Mouse (Mus musculus) kidney, embryonic 16.5 days (tissue): ENCODE data around the gene Tcf19. TPM values are rescaled to one million over a fixed set of nuclear protein-coding genes. Genes with fewer than 3 reads are reported as not detected.

Source experiments
- ATAC-seq: fragments of 200-750 bp; cut with Nextera tagmentation; 2 replicates; pipeline ENCODE4 v1.8.0; 2017; ENCODE audit warnings: moderate TSS enrichment; ENCODE audit not compliant: low FRiP score, low TSS enrichment
- H3K27ac ChIP-seq: fragments of 300-500 bp; sonication (generic); 2 replicates; pipeline ENCODE4 v1.5.1; 2014; ENCODE audit warnings: low read length
- H3K27me3 ChIP-seq: fragments of 300-500 bp; sonication (generic); 2 replicates; pipeline ENCODE4 v1.6.1; 2014; ENCODE audit warnings: low read length, control low read depth, mixed read lengths; ENCODE audit not compliant: insufficient read depth
- H3K36me3 ChIP-seq: fragments of 300-500 bp; sonication (generic); 2 replicates; pipeline ENCODE4 v1.6.1; 2014; ENCODE audit warnings: low read length, control low read depth, mixed read lengths; ENCODE audit not compliant: insufficient read depth
- H3K4me1 ChIP-seq: fragments of 300-500 bp; sonication (generic); 2 replicates; pipeline ENCODE4 v1.6.1; 2014; ENCODE audit warnings: low read length, control low read depth, mixed read lengths; ENCODE audit not compliant: insufficient read depth
- H3K4me2 ChIP-seq: fragments of 300-500 bp; sonication (generic); replicated peaks from 2 replicates; pipeline ENCODE4 v1.6.1; 2014; ENCODE audit warnings: low read depth, low read length
- H3K4me3 ChIP-seq: fragments of 300-500 bp; sonication (generic); 2 replicates; pipeline ENCODE4 v1.5.1; 2014; ENCODE audit warnings: mild to moderate bottlenecking, low read length
- H3K9ac ChIP-seq: fragments of 300-500 bp; sonication (generic); replicated peaks from 2 replicates; pipeline ENCODE4 v1.6.1; 2014; ENCODE audit warnings: low read length
- H3K9me3 ChIP-seq: fragments of 300-500 bp; sonication (generic); 2 replicates; pipeline ENCODE4 v1.6.1; 2016; ENCODE audit warnings: low read length, control low read depth
- WGBS: fragments of 180-500 bp; shearing (Covaris S2); extraction: QIAGEN DNeasy Blood & Tissue Kit; methylation state at CpG from one replicate; pipeline ENCODE4 v1.1.7; 2014; 5-methylcytosine and 5-hydroxymethylcytosine counted together
- polyA plus RNA-seq: library from polyadenylated mRNA; unstranded; fragments of >200 nt; fragmentation: Nextera tagmentation; extraction: Ambion mirVana; gene quantifications from 2 replicates; pipeline ENCODE4 v1.2.1, GENCODE M21; 2015

The Tcf19 gene
- polyA plus RNA-seq, 1 experiment from 2014 or later = 72.9 TPM

- no peak overlapping the region for H3K9ac ChIP-seq
- ATAC-seq = no peak
- no peaks in the 10 kb centered on the region for H3K27me3 ChIP-seq
- H3K9me3 ChIP-seq = no peaks in the 10 kb centered on the region
- H3K27ac ChIP-seq = no peak overlapping the region
- H3K4me1 ChIP-seq = peaks cover 3% of the 10 kb centered on the region; the same call in 1 of the 2 replicates
- H3K36me3 ChIP-seq = no peaks in the 10 kb centered on the region
- H3K4me3 ChIP-seq = no peak overlapping the region
- H3K4me2 ChIP-seq = no peak overlapping the region
- 85% methylated on average over 4 of the region's 4 CpGs for WGBS
These were observed 20.8 kb upstream of the Tcf19 start for GRCm38 (mm10) chr17:35537421-35537820.

- Histone ChIP-seq H3K27me3 (no peaks in the 10 kb centered on the region), H3K4me2 (no peak overlapping the region), H3K27ac (no peak overlapping the region), H3K9ac (no peak overlapping the region), H3K36me3 (peaks cover 12% of the 10 kb centered on the region; the same call in 1 of the 2 replicates), H3K4me3 (no peak overlapping the region), H3K9me3 (no peaks in the 10 kb centered on the region), H3K4me1 (peaks cover 6% of the 10 kb centered on the region; the same call in 1 of the 2 replicates)
- peak; percentile 60 for ATAC-seq
- 9% methylated on average over 6 of the region's 6 CpGs for WGBS
These were observed 17.7 kb upstream of the Tcf19 start for GRCm38 (mm10) chr17:35534343-35534742.

GRCm38 (mm10) chr17:35532901-35533300, 16.3 kb upstream of the Tcf19 start, which contains the start of gene Psors1c2:
Psors1c2 (plus strand) TSS chr17:35533201.
- Histone ChIP-seq H3K4me1 (peaks cover 6% of the 10 kb centered on the region; the same call in 1 of the 2 replicates), H3K27me3 (no peaks in the 10 kb centered on the region), H3K4me3 (no peak within 1 kb of the TSS), H3K36me3 (peaks cover 25% of the 10 kb centered on the region), H3K4me2 (no peak within 1 kb of the TSS), H3K9ac (no peak within 1 kb of the TSS), H3K27ac (no peak within 1 kb of the TSS), H3K9me3 (no peaks in the 10 kb centered on the region)
- WGBS = 26% methylated on average over 7 of the region's 7 CpGs
- no peak for ATAC-seq

DNA sequence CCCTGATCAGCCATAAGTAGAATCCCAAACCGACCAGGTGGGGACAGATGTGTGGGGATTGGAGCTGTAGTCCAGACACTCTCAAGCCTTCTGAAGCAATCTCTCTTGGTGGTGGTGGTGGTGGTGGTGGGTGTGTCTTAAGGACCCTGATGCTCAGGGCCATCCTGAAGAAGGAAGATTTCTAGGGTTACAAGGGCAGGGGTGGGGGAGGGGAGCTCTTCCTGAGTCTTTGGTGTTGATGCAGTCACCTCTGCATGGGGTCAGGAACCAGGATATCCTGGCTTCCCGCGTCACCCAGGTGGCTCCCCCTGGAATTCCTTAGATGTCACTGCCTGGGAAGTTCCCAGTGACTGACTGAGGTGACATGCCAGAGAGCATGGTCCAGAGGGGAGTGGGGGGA, 15.7 kb upstream of the Tcf19 start:
- Histone ChIP-seq H3K4me2 (no peak overlapping the region), H3K27ac (no peak overlapping the region), H3K27me3 (no peaks in the 10 kb centered on the region), H3K9ac (no peak overlapping the region), H3K9me3 (no peaks in the 10 kb centered on the region), H3K4me3 (no peak overlapping the region), H3K4me1 (peaks cover 6% of the 10 kb centered on the region; the same call in 1 of the 2 replicates), H3K36me3 (peaks cover 27% of the 10 kb centered on the region)
- 10% methylated on average over 3 of the region's 3 CpGs for WGBS
- no peak for ATAC-seq

- no peak overlapping the region for H3K4me3 ChIP-seq
- no peak overlapping the region for H3K4me2 ChIP-seq
- H3K9ac ChIP-seq = no peak overlapping the region
- H3K4me1 ChIP-seq = no peaks in the 10 kb centered on the region
- H3K27me3 ChIP-seq = no peaks in the 10 kb centered on the region
- ATAC-seq = no peak
- peaks cover 44% of the 10 kb centered on the region for H3K36me3 ChIP-seq
- H3K27ac ChIP-seq = no peak overlapping the region
- 78% methylated on average over 8 of the region's 8 CpGs for WGBS
- no peaks in the 10 kb centered on the region for H3K9me3 ChIP-seq
These were observed 10.0 kb upstream of the Tcf19 start for GRCm38 (mm10) chr17:35526644-35527043.

- Histone ChIP-seq H3K4me3 (no peak overlapping the region), H3K9me3 (no peaks in the 10 kb centered on the region), H3K4me1 (no peaks in the 10 kb centered on the region), H3K27ac (no peak overlapping the region), H3K27me3 (no peaks in the 10 kb centered on the region), H3K4me2 (no peak overlapping the region), H3K9ac (no peak overlapping the region), H3K36me3 (peaks cover 36% of the 10 kb centered on the region)
- ATAC-seq = no peak
- 88% methylated on average over 9 of the region's 9 CpGs for WGBS
These were observed 7.7 kb upstream of the Tcf19 start for GRCm38 (mm10) chr17:35524354-35524753.

DNA sequence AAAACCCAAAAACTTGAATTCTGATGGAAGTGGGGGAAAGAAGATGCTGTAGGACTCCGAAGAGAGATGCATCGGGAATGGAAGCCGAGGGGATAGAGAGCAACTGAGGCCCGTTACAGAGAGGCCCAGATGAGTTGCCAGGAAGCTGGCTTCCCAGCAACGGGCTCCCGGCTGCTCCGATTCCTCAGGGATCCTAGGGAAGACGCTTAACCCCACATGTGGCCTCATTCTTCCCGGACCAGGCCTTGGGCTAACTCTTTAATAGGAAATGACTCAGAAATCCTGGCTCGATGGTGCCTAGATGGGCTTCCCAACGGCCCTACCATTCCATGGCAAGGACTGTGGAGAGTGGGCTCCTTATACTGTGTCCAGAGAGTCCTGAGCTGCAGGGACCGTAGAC, 902 bp upstream of the Tcf19 start:
- H3K9ac ChIP-seq = peak overlapping the region; percentile 75
- peaks cover 30% of the 10 kb centered on the region for H3K4me1 ChIP-seq
- H3K4me2 ChIP-seq = peak overlapping the region; percentile 81
- peak overlapping the region; percentile 34; the same call in 1 of the 2 replicates for H3K27ac ChIP-seq
- ATAC-seq = no peak
- no peaks in the 10 kb centered on the region for H3K9me3 ChIP-seq
- H3K36me3 ChIP-seq = peaks cover 9% of the 10 kb centered on the region
- H3K4me3 ChIP-seq = peak overlapping the region; percentile 68
- 6% methylated on average over 12 of the region's 12 CpGs for WGBS
- no peaks in the 10 kb centered on the region for H3K27me3 ChIP-seq

- H3K9me3 ChIP-seq = no peaks in the 10 kb centered on the region
- H3K4me3 ChIP-seq = peak overlapping the region; percentile 68
- H3K36me3 ChIP-seq = peaks cover 8% of the 10 kb centered on the region
- peak overlapping the region; percentile 81 for H3K4me2 ChIP-seq
- WGBS = 4% methylated on average over 25 of the region's 25 CpGs
- H3K4me1 ChIP-seq = peaks cover 30% of the 10 kb centered on the region
- peak; percentile 28; the same call in 1 of the 2 replicates for ATAC-seq
- no peaks in the 10 kb centered on the region for H3K27me3 ChIP-seq
- peak overlapping the region; percentile 17; the same call in 1 of the 2 replicates for H3K27ac ChIP-seq
- peak overlapping the region; percentile 73 for H3K9ac ChIP-seq
These were observed 548 bp downstream of the Tcf19 start for GRCm38 (mm10) chr17:35515911-35516640.

DNA sequence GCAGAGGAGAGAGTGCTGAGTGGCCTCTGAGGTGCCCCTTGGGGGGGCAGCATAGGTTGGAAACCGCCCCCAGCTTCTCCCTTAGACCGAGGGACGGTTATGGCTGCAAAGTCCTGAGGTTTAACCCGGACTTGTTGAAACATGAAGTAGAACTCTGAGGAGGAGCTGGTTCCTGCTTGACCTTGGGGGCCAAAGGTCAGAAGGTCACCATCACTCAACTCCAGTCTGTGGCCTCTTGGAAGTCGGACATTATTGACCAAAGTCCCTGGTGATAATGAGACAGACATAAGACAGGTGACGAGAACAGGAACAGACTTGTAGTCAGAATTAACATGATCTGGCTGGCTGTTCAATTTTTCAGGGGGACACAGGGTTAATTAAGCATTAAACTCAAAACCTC, 1.9 kb downstream of the Tcf19 start:
- Histone ChIP-seq H3K36me3 (peaks cover 6% of the 10 kb centered on the region), H3K4me3 (peak overlapping the region; percentile 68), H3K9ac (peak overlapping the region; percentile 73; the same call in 1 of the 2 replicates), H3K27ac (no peak overlapping the region), H3K4me1 (peaks cover 30% of the 10 kb centered on the region), H3K9me3 (no peaks in the 10 kb centered on the region), H3K4me2 (peak overlapping the region; percentile 81), H3K27me3 (no peaks in the 10 kb centered on the region)
- ATAC-seq = no peak
- 37% methylated on average over 6 of the region's 6 CpGs for WGBS

GRCm38 (mm10) chr17:35513886-35514285, 2.7 kb downstream of the Tcf19 start:
- WGBS = 14% methylated on average over 2 of the region's 2 CpGs
- ATAC-seq = no peak
- H3K27ac ChIP-seq = no peak overlapping the region
- peaks cover 6% of the 10 kb centered on the region for H3K36me3 ChIP-seq
- H3K9me3 ChIP-seq = no peaks in the 10 kb centered on the region
- peaks cover 30% of the 10 kb centered on the region for H3K4me1 ChIP-seq
- H3K9ac ChIP-seq = no peak overlapping the region; the same call in 1 of the 2 replicates
- H3K27me3 ChIP-seq = peaks cover 3% of the 10 kb centered on the region; the same call in 1 of the 2 replicates
- H3K4me2 ChIP-seq = peak overlapping the region; percentile 81; the same call in 1 of the 2 replicates
- H3K4me3 ChIP-seq = peak overlapping the region; percentile 68; the same call in 1 of the 2 replicates
